Mouse (Mus musculus) kidney, adult 2 months (tissue): ENCODE measurements at regions not wholly inside any gene's neighbourhood (a gene's known extent, or its start where the extent isn't known, plus 50 kb on each side); places are given as distances from the start of the nearest gene placed in this dataset.

ENCODE experiments used
- CTCF ChIP-seq: fragments of 200-500 bp; conservative IDR thresholded peaks from 2 replicates; pipeline ENCODE4 v1.5.1; 2011; ENCODE audit warnings: low read depth, mild to moderate bottlenecking, control low read depth, low read length, moderate library complexity, mixed read lengths; ENCODE audit not compliant: insufficient read depth, insufficient read length
- POLR2A ChIP-seq: fragments of 200-500 bp; IDR thresholded peaks from one replicate; pipeline ENCODE4 v1.6.1; 2011; ENCODE audit warnings: low read depth, low read length, control low read depth

DNA sequence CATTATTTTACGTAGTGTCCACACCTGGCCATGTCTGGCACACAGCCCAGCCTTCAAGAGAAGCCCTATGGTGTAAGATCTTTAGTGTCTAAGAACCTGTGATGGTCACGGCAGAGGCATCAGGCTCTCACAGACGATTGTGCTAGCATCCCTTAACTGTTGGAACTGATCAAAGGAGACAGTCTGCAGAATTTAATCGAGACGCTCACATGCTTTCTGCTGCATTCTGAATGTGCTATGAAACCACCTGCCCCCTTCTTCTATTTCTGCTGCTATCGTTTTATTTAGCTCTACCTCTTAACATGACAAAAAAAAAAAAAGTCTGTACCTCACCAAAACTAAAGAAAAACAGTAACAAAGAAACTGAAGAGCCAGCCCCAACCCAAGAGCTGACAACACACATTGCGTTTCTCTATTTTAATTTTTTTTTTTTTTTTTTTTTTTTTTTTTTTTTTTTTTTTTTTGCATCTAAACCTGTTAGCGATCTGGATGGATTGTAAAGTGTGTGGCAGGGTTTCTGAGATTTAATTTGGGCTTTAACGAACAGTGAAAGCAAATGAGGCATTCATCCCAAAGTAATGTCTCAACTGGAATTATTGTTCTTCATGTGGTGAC is 209.6 kb upstream of the Clint1 start:
- TF ChIP-seq CTCF (no peak), POLR2A (no peak)
